Mouse (Mus musculus) limb, embryonic 10.5 days (tissue): Measurements from ENCODE around the gene Itih4. TPM values are rescaled to one million over a fixed set of nuclear protein-coding genes. Genes with fewer than 3 reads are reported as not detected.

Experiments used
- DNase-seq: peaks from one replicate; pipeline ENCODE4 v3.0.0-alpha.2; 2017; ENCODE audit warnings: low spot score
- H3K27ac ChIP-seq: fragments of 300-500 bp; sonication (generic); 2 replicates; pipeline ENCODE4 v1.5.1; 2016; ENCODE audit warnings: mild to moderate bottlenecking
- H3K27me3 ChIP-seq: fragments of 300-500 bp; sonication (generic); 2 replicates; pipeline ENCODE4 v1.6.1; 2016; ENCODE audit warnings: low read depth, mild to moderate bottlenecking; ENCODE audit not compliant: poor library complexity, severe bottlenecking
- H3K36me3 ChIP-seq: fragments of 300-500 bp; sonication (generic); 2 replicates; pipeline ENCODE4 v1.6.1; 2016; ENCODE audit warnings: mild to moderate bottlenecking, moderate library complexity
- H3K4me1 ChIP-seq: fragments of 300-500 bp; sonication (generic); 2 replicates; pipeline ENCODE4 v1.6.1; 2016
- H3K4me3 ChIP-seq: fragments of 300-500 bp; sonication (generic); 2 replicates; pipeline ENCODE4 v1.5.1; 2016; ENCODE audit warnings: mild to moderate bottlenecking, moderate library complexity
- H3K9me3 ChIP-seq: fragments of 300-500 bp; sonication (generic); replicated peaks from 2 replicates; pipeline ENCODE4 v1.6.1; 2016; ENCODE audit warnings: mild to moderate bottlenecking
- WGBS: fragments of 180-500 bp; shearing (Covaris S2); methylation state at CpG from one replicate; pipeline ENCODE4 v1.1.7; 2016; 5-methylcytosine and 5-hydroxymethylcytosine counted together
- polyA plus RNA-seq: library from polyadenylated mRNA; unstranded; fragments of >200 nt; fragmentation: Nextera tagmentation; extraction: Ambion mirVana; gene quantifications from 2 replicates; pipeline ENCODE4 v1.2.1, GENCODE M21; 2016

The Itih4 gene
- not detected in 2 replicates for polyA plus RNA-seq

- Histone ChIP-seq H3K27me3 (no peaks in the 10 kb centered on the region), H3K9me3 (no peaks in the 10 kb centered on the region), H3K27ac (no peak within 1 kb of the TSS), H3K4me1 (peaks cover 8% of the 10 kb centered on the region), H3K36me3 (no peaks in the 10 kb centered on the region), H3K4me3 (no peak within 1 kb of the TSS)
- WGBS = 85% methylated on average over 3 of the region's 3 CpGs
- DNase-seq = no peak
Observed at GRCm38 (mm10) chr14:30886204-30886603, at the start of gene Itih4. TSS of gene Itih4 (plus strand) at chr14:30886476.

DNA sequence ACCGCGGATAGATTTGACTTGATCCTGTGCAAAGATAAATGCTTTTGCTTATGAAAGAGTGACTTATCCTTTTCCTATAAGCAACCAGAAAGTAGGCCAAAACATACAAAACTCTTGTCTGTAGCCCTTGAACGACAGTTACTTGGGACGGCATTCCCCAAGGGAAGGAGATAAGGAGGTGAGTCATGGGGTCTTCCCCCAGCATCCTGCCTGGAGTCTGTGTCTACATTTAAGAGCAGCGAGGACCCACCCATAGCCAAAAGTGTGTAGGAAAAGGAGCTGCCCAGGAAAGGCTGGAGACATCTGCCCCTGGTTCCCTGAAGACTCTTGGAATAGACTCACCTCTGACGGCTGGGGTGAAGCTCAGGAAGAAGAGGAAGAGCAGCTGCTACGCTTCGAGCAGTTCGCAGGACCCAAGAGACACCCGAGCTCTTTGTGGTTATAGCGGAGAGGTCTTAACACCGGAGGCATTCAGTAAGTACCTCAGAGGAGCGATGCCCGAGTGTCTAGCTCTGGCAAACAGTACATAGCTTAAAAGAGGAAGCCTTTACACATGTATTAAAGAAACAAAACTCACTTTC, 48.8 kb upstream of the Itih4 start:
- Histone ChIP-seq H3K36me3 (peaks cover 22% of the 10 kb centered on the region), H3K9me3 (no peaks in the 10 kb centered on the region), H3K27me3 (no peaks in the 10 kb centered on the region), H3K4me1 (no peaks in the 10 kb centered on the region), H3K27ac (no peak overlapping the region), H3K4me3 (no peak overlapping the region)
- 91% methylated on average over 14 of the region's 14 CpGs for WGBS
- DNase-seq = no peak

DNA sequence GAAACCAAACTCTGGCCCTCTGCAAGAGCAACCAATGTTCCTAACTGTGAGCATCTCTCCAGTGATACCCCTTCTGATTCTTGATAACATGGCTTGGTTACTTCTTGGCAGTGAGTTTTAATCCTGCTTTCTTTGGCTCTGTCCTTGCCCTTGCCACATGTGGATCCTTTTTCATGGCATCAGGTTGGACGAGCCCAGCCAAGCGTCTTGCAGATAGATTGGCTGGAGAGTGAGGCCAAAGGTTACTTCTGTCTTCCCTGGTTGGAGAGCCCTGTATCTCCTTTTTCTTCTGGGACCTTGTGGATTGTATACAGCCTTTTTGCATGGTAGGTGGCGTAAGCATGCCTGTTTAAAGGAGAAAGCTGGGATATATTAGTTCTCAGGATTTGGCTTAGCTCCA, 42.6 kb upstream of the Itih4 start:
- WGBS = 89% methylated on average over 3 of the region's 3 CpGs
- H3K27ac ChIP-seq = no peak overlapping the region
- peaks cover 20% of the 10 kb centered on the region for H3K36me3 ChIP-seq

GRCm38 (mm10) chr14:30850504-30850903, 35.8 kb upstream of the Itih4 start:
- Histone ChIP-seq H3K27me3 (no peaks in the 10 kb centered on the region), H3K27ac (no peak overlapping the region), H3K36me3 (0 out of 2 replicates have a peak, but pooled peaks cover 6% of the 10 kb centered on the region), H3K9me3 (no peaks in the 10 kb centered on the region), H3K4me3 (no peak overlapping the region), H3K4me1 (no peaks in the 10 kb centered on the region)
- DNase-seq = no peak
- WGBS = 92% methylated on average over 5 of the region's 5 CpGs

More for the DNA sequence above, 42.6 kb upstream of the Itih4 start:
- Histone ChIP-seq H3K9me3 (no peaks in the 10 kb centered on the region), H3K27me3 (no peaks in the 10 kb centered on the region), H3K4me3 (no peak overlapping the region), H3K4me1 (no peaks in the 10 kb centered on the region)
- DNase-seq = no peak

GRCm38 (mm10) chr14:30852325-30852724, 34.0 kb upstream of the Itih4 start:
- 97% methylated on average over 5 of the region's 5 CpGs for WGBS
- Histone ChIP-seq H3K36me3 (no peaks in the 10 kb centered on the region), H3K4me3 (no peak overlapping the region), H3K9me3 (no peaks in the 10 kb centered on the region), H3K27ac (no peak overlapping the region), H3K27me3 (no peaks in the 10 kb centered on the region), H3K4me1 (no peaks in the 10 kb centered on the region)
- no peak for DNase-seq

DNA sequence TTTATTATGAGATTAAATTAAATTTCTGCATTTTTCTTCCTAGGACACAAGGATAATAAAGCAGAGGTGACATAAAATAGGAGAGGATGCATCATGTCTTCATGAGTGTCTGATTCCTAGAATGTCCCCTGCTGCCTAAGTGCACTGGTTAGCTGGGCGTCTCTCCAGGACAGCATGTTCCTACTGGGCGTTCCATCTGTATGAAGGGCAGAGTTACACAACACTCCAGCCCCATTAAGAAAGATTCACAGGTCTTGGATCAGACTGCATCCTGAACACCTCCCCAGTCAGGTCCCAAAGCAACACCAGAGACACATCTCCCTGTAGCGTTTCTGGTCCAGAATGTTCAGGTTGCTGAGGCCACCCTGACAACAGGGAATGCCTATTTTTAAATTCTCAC, 31.0 kb upstream of the Itih4 start:
- H3K4me3 ChIP-seq = no peak overlapping the region
- no peaks in the 10 kb centered on the region for H3K9me3 ChIP-seq
- no peak overlapping the region for H3K27ac ChIP-seq
- no peak for DNase-seq
- 95% methylated on average over 3 of the region's 3 CpGs for WGBS
- peaks cover 4% of the 10 kb centered on the region; the same call in 1 of the 2 replicates for H3K36me3 ChIP-seq
- H3K4me1 ChIP-seq = no peaks in the 10 kb centered on the region
- H3K27me3 ChIP-seq = no peaks in the 10 kb centered on the region

- Histone ChIP-seq H3K27ac (no peak overlapping the region), H3K36me3 (peaks cover 4% of the 10 kb centered on the region; the same call in 1 of the 2 replicates), H3K27me3 (no peaks in the 10 kb centered on the region), H3K4me3 (no peak overlapping the region), H3K4me1 (no peaks in the 10 kb centered on the region), H3K9me3 (no peaks in the 10 kb centered on the region)
- WGBS = 88% methylated on average over 10 of the region's 10 CpGs
- no peak for DNase-seq
Observed at GRCm38 (mm10) chr14:30856885-30857507, 29.3 kb upstream of the Itih4 start.

GRCm38 (mm10) chr14:30857990-30858389, 28.3 kb upstream of the Itih4 start:
- H3K4me1 ChIP-seq = no peaks in the 10 kb centered on the region
- no peak overlapping the region for H3K27ac ChIP-seq
- DNase-seq = no peak
- whole genome bisulfite sequencing = 72% methylated on average over 4 of the region's 4 CpGs
- no peak overlapping the region for H3K4me3 ChIP-seq
- H3K9me3 ChIP-seq = no peaks in the 10 kb centered on the region
- H3K36me3 ChIP-seq = peaks cover 4% of the 10 kb centered on the region; the same call in 1 of the 2 replicates
- H3K27me3 ChIP-seq = no peaks in the 10 kb centered on the region

GRCm38 (mm10) chr14:30861421-30862125, 24.7 kb upstream of the Itih4 start:
- DNase-seq = no peak

DNA sequence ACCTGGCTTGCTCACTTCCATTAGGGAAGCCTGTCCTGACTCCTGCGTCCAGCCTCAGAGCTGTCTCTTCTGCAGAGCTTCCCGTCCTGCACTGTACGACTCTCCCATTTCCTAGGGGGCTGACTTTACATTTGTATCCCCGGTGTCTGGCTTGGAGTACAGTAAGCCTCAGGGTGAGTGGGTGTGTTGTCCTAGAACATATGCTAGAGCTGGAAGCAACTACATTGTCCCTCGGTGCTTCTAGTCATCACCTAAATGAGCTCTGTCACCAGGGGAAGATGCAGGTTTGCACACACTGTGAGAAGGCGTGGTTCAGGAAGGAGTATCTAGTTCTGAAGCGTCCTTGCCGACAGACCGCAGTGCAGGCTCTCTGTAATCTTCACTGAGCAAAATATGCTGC, 23.9 kb upstream of the Itih4 start:
- H3K27ac ChIP-seq = no peak overlapping the region
- no peaks in the 10 kb centered on the region for H3K27me3 ChIP-seq
- peaks cover 34% of the 10 kb centered on the region for H3K36me3 ChIP-seq
- no peak for DNase-seq
- H3K9me3 ChIP-seq = no peaks in the 10 kb centered on the region
- no peaks in the 10 kb centered on the region for H3K4me1 ChIP-seq
- WGBS = 91% methylated on average over 9 of the region's 9 CpGs
- no peak overlapping the region for H3K4me3 ChIP-seq

More at GRCm38 (mm10) chr14:30861421-30862125, 24.7 kb upstream of the Itih4 start:
- H3K36me3 ChIP-seq = peaks cover 29% of the 10 kb centered on the region
- H3K27me3 ChIP-seq = no peaks in the 10 kb centered on the region
- no peak overlapping the region for H3K4me3 ChIP-seq
- no peaks in the 10 kb centered on the region for H3K9me3 ChIP-seq
- H3K4me1 ChIP-seq = no peaks in the 10 kb centered on the region
- WGBS = 75% methylated on average over 16 of the region's 16 CpGs
- H3K27ac ChIP-seq = no peak overlapping the region

- no peak overlapping the region for H3K27ac ChIP-seq
- H3K4me3 ChIP-seq = no peak overlapping the region
- H3K9me3 ChIP-seq = no peaks in the 10 kb centered on the region
- H3K36me3 ChIP-seq = peaks cover 47% of the 10 kb centered on the region
- H3K27me3 ChIP-seq = no peaks in the 10 kb centered on the region
- DNase-seq = no peak
- 74% methylated on average over 3 of the region's 3 CpGs for WGBS
- peaks cover 11% of the 10 kb centered on the region for H3K4me1 ChIP-seq
Observed at GRCm38 (mm10) chr14:30865311-30865710, 21.0 kb upstream of the Itih4 start.

- Histone ChIP-seq H3K27ac (no peak overlapping the region), H3K27me3 (no peaks in the 10 kb centered on the region), H3K4me3 (no peak overlapping the region), H3K36me3 (peaks cover 58% of the 10 kb centered on the region), H3K4me1 (peaks cover 18% of the 10 kb centered on the region), H3K9me3 (no peaks in the 10 kb centered on the region)
- peak; percentile 76 for DNase-seq
- 34% methylated on average over 5 of the region's 5 CpGs for WGBS
Observed at GRCm38 (mm10) chr14:30867042-30867441, 19.2 kb upstream of the Itih4 start.

DNA sequence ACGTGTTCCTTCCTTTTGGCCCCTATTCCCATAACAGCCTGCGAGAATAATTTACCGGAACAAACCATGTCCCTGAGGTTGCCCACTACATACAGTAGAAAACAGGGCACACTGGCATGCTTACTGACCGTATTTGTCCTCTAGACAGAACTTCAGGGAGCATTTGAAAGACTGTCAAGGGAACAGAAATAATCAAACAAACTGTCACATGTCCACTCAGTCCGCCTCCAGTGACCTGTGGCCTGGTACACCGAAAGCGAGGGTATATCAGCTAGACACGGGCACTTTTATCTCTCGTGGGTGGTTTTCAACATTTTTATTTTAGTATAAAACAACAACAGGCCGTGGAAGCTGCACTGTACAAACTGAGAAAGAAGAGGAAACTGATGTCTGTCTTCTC, 17.4 kb upstream of the Itih4 start:
- DNase-seq = no peak
- Histone ChIP-seq H3K27me3 (no peaks in the 10 kb centered on the region), H3K36me3 (peaks cover 74% of the 10 kb centered on the region), H3K9me3 (no peaks in the 10 kb centered on the region), H3K27ac (peak overlapping the region; percentile 70; the same call in 1 of the 2 replicates), H3K4me3 (no peak overlapping the region), H3K4me1 (peaks cover 18% of the 10 kb centered on the region)
- WGBS = 94% methylated on average over 10 of the region's 10 CpGs
